Mouse (Mus musculus) hindlimb bud, embryonic 11.5 days (tissue): ENCODE data around the gene Zcchc24.

ENCODE experiments used
- DNase-seq: peaks from one replicate; pipeline ENCODE4 v3.0.0-alpha.2; 2012; ENCODE audit warnings: low read depth, low spot score; ENCODE audit errors: extremely low spot score

Zcchc24 gene

DNA sequence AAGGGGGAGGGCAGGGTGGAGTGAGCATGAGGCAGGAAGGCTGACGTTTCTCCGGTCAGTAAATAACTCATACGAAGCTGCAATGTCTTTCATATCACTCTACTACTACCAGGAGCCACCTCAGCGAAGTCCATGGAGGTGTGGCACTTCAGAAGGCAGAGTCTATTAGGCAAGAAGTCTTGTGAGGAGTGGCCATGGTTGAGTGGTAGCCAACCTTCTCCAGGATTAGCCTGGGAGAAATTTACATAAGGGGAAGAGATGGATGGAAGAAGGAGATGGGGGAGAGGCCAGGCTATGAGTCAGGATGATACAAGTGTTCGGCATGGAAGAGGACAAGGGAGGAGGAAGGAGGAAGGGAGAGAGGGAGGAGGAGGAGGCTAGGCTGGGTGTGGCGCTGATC is 86.8 kb downstream of the Zcchc24 start:
- no peak for DNase-seq

- no peak for DNase-seq
Measured at GRCm38 (mm10) chr14:25679625-25680024, 89.2 kb downstream of the Zcchc24 start.

DNA sequence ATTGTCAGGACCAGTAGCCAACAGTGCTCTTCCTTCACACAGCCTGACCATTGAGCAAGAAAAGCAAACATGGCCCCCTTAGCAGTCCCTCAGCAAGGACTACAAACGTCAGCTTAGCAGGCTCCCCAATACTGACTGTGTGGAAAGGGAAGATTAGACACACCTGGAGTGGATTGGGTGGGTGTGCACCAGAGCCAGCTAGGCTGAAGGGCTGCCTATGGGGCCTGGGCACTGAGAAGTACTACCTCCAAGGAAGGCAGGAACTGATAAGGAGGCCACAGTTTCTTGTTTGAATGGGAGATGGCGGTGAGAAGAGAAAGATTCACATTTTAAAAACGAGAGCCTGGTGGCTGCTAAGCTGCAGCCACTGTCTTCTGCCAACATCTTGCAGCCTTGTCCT is 101.3 kb downstream of the Zcchc24 start:
- DNase-seq: no peak

- DNase-seq: no peak
Measured at GRCm38 (mm10) chr14:25666668-25667376, 102.0 kb downstream of the Zcchc24 start.

- no peak for DNase-seq
Measured at GRCm38 (mm10) chr14:25665314-25665970, 103.4 kb downstream of the Zcchc24 start.

- DNase-seq: no peak
Measured at GRCm38 (mm10) chr14:25664310-25664695, 104.5 kb downstream of the Zcchc24 start.

DNA sequence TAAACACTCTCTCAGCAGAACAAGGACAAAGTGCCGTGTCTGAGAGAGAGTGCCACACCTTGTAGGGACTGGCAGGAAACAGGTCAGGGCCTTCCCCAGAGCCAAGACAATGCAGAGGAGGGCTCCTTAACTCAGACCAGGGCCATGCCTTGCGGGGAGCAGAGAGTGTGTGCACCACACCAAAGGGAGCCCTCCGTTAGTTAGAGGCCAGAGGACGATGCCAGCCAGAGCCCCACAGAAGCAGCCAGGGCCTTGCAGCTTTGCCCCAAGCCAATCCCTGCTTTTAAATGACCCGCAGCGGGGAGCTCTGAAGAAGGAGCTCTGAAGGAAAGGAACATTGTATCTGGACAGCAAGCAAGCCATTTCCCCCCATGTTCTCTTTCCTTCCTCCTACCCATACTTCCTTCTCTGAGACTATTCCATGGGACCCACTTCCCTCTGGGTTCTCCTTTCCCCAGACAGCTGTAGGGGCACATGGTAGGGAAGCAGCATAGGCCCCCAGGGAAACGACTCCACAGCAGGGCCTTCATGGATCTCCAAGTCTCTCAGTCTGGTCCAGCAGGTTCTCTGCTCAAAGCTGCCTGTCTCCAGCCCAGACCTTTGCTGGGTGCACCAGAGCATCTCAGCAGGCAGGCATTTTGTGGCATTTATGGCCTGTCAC is 105.1 kb downstream of the Zcchc24 start:
- DNase-seq: no peak
